Mouse (Mus musculus) midbrain, embryonic 12.5 days (tissue): Measurements from ENCODE around the gene Slc39a11. TPM values are rescaled to one million over a fixed set of nuclear protein-coding genes. Genes with fewer than 3 reads are reported as not detected.

Source experiments
- ATAC-seq: fragments of 200-750 bp; cut with Nextera tagmentation; 2 replicates; pipeline ENCODE4 v1.8.0; 2017; ENCODE audit warnings: low read depth, moderate TSS enrichment, moderate library complexity; ENCODE audit not compliant: low FRiP score
- H3K27ac ChIP-seq: fragments of 300-500 bp; sonication (generic); replicated peaks from 2 replicates; pipeline ENCODE4 v1.5.1; 2016; ENCODE audit warnings: mild to moderate bottlenecking
- H3K27me3 ChIP-seq: fragments of 300-500 bp; sonication (generic); 2 replicates; pipeline ENCODE4 v1.6.1; 2016; ENCODE audit warnings: mild to moderate bottlenecking
- H3K36me3 ChIP-seq: fragments of 300-500 bp; sonication (generic); 2 replicates; pipeline ENCODE4 v1.6.1; 2016
- H3K4me1 ChIP-seq: fragments of 300-500 bp; sonication (generic); 2 replicates; pipeline ENCODE4 v1.6.1; 2016
- H3K4me2 ChIP-seq: fragments of 300-500 bp; sonication (generic); replicated peaks from 2 replicates; pipeline ENCODE4 v1.6.1; 2016; ENCODE audit warnings: mild to moderate bottlenecking, moderate library complexity
- H3K4me3 ChIP-seq: fragments of 300-500 bp; sonication (generic); 2 replicates; pipeline ENCODE4 v1.5.1; 2016; ENCODE audit warnings: mild to moderate bottlenecking
- H3K9ac ChIP-seq: fragments of 300-500 bp; sonication (generic); replicated peaks from 2 replicates; pipeline ENCODE4 v1.6.1; 2016; ENCODE audit warnings: mild to moderate bottlenecking, moderate library complexity
- H3K9me3 ChIP-seq: fragments of 300-500 bp; sonication (generic); 2 replicates; pipeline ENCODE4 v1.6.1; 2016; ENCODE audit warnings: mild to moderate bottlenecking
- WGBS: fragments of 180-500 bp; shearing (Covaris S2); methylation state at CpG from one replicate; pipeline ENCODE4 v1.1.7; 2016; 5-methylcytosine and 5-hydroxymethylcytosine counted together
- polyA plus RNA-seq: library from polyadenylated mRNA; unstranded; fragments of >200 nt; fragmentation: Nextera tagmentation; extraction: Ambion mirVana; gene quantifications from 2 replicates; pipeline ENCODE4 v1.2.1, GENCODE M21; 2016

Gene Slc39a11
- polyA plus RNA-seq, 1 experiment from 2014 or later = 26.1 TPM

GRCm38 (mm10) chr11:113196234-113197007 is 453.5 kb downstream of the Slc39a11 start:
- Histone ChIP-seq H3K27ac (no peak overlapping the region), H3K9ac (no peak overlapping the region), H3K4me3 (no peak overlapping the region), H3K27me3 (peaks cover 99% of the 10 kb centered on the region), H3K9me3 (no peaks in the 10 kb centered on the region), H3K36me3 (no peaks in the 10 kb centered on the region), H3K4me1 (peaks cover 43% of the 10 kb centered on the region), H3K4me2 (no peak overlapping the region)
- 92% methylated on average over 19 of the region's 19 CpGs for WGBS
- no peak for ATAC-seq

Other genes starting within 250 kb of the Slc39a11 start
- gene Sstr2, start 30.7 kb downstream of the Slc39a11 start, polyA plus RNA-seq = 11.8 and 13.0 TPM in 2 replicates
- gene Cog1, start 910 bp downstream of the Slc39a11 start, polyA plus RNA-seq = 36.8 and 39.6 TPM in 2 replicates
- 49.5 and 50.5 TPM in 2 replicates for gene Fam104a, start 34.1 kb upstream of the Slc39a11 start, polyA plus RNA-seq
- gene D11Wsu47e, start 34.3 kb upstream of the Slc39a11 start, polyA plus RNA-seq = 24.3 and 26.2 TPM in 2 replicates
- gene Cpsf4l, start 59.9 kb upstream of the Slc39a11 start, polyA plus RNA-seq = 0.48 and 0.50 TPM in 2 replicates
- 102 and 104 TPM in 2 replicates for gene Cdc42ep4, start 101.8 kb upstream of the Slc39a11 start, polyA plus RNA-seq